Mouse (Mus musculus): ENCODE measurements at regions not wholly inside any gene's neighbourhood (a gene's known extent, or its start where the extent isn't known, plus 50 kb on each side); places are given as distances from the start of the nearest gene placed in this dataset.

GRCm38 (mm10) chr15:10816213-10816621, 101.8 kb upstream of the Rai14 start:
- no peaks in the 10 kb centered on the region for H3K27me3 ChIP-seq (ENCODE audit: insufficient read depth, low read length)
- TF ChIP-seq EP300 (IDR thresholded peaks at IDR 0.05; ENCODE audit: low read depth) (no peak), CTCF (IDR thresholded peaks at IDR 0.05; ENCODE audit: low read depth) (no peak)
- no peak overlapping the region for H3K9ac ChIP-seq (replicated peaks)
- 65% methylated on average over 3 of the region's 3 CpGs for WGBS (ENCODE audit: insufficient replicate concordance)
- H3K9me3 ChIP-seq (ENCODE audit: low read length): no peaks in the 10 kb centered on the region
- H3K4me1 ChIP-seq (ENCODE audit: insufficient read depth): no peaks in the 10 kb centered on the region
- H3K36me3 ChIP-seq (replicated peaks; ENCODE audit: insufficient read depth, low read length): no peaks in the 10 kb centered on the region
- no peak overlapping the region for H3K27ac ChIP-seq (ENCODE audit: low read depth)
- ATAC-seq (no peak), DNase-seq (no peak)
- no peak overlapping the region for H3K4me3 ChIP-seq (ENCODE audit: low read depth, low read length)
- H3K4me2 ChIP-seq (ENCODE audit: low read depth, low read length): no peak overlapping the region

- Histone ChIP-seq H3K36me3 (replicated peaks; ENCODE audit: insufficient read depth, low read length) (no peaks in the 10 kb centered on the region), H3K9ac (replicated peaks) (no peak overlapping the region), H3K4me1 (ENCODE audit: insufficient read depth) (no peaks in the 10 kb centered on the region), H3K4me2 (ENCODE audit: low read depth, low read length) (no peak overlapping the region), H3K27me3 (ENCODE audit: insufficient read depth, low read length) (no peaks in the 10 kb centered on the region), H3K4me3 (ENCODE audit: low read depth, low read length) (no peak overlapping the region), H3K27ac (ENCODE audit: low read depth) (no peak overlapping the region), H3K9me3 (ENCODE audit: low read length) (no peaks in the 10 kb centered on the region)
- ATAC-seq (peak; percentile 55; the same call in 1 of the 2 replicates), DNase-seq (peak; percentile 27)
- TF ChIP-seq EP300 (IDR thresholded peaks at IDR 0.05; ENCODE audit: low read depth) (no peak), CTCF (IDR thresholded peaks at IDR 0.05; ENCODE audit: low read depth) (peak; percentile 3; the same call in 1 of the 2 replicates)
- WGBS (ENCODE audit: insufficient replicate concordance): 35% methylated on average over 6 of the region's 6 CpGs
Measured at GRCm38 (mm10) chr15:10818216-10818615, 103.8 kb upstream of the Rai14 start.

- WGBS (ENCODE audit: insufficient replicate concordance): 47% methylated on average over 1 of the region's 1 CpGs
- Histone ChIP-seq H3K4me1 (ENCODE audit: insufficient read depth) (no peaks in the 10 kb centered on the region), H3K4me3 (ENCODE audit: low read depth, low read length) (no peak overlapping the region), H3K27ac (ENCODE audit: low read depth) (no peak overlapping the region), H3K9me3 (ENCODE audit: low read length) (no peaks in the 10 kb centered on the region), H3K9ac (replicated peaks) (no peak overlapping the region), H3K36me3 (replicated peaks; ENCODE audit: insufficient read depth, low read length) (no peaks in the 10 kb centered on the region), H3K4me2 (ENCODE audit: low read depth, low read length) (no peak overlapping the region), H3K27me3 (ENCODE audit: insufficient read depth, low read length) (no peaks in the 10 kb centered on the region)
- ATAC-seq (no peak), DNase-seq (no peak)
- TF ChIP-seq EP300 (IDR thresholded peaks at IDR 0.05; ENCODE audit: low read depth) (no peak), CTCF (IDR thresholded peaks at IDR 0.05; ENCODE audit: low read depth) (no peak)
Measured at GRCm38 (mm10) chr15:10818706-10819105, 104.3 kb upstream of the Rai14 start.

- no peak for ATAC-seq
- no peak overlapping the region for H3K4me2 ChIP-seq (ENCODE audit: low read depth, low read length)
- no peaks in the 10 kb centered on the region for H3K9me3 ChIP-seq (ENCODE audit: low read length)
- no peaks in the 10 kb centered on the region for H3K27me3 ChIP-seq (ENCODE audit: insufficient read depth, low read length)
- H3K36me3 ChIP-seq (replicated peaks; ENCODE audit: insufficient read depth, low read length): no peaks in the 10 kb centered on the region
- no peak overlapping the region for H3K4me3 ChIP-seq (ENCODE audit: low read depth, low read length)
- no peaks in the 10 kb centered on the region for H3K4me1 ChIP-seq (ENCODE audit: insufficient read depth)
- DNase-seq: no peak
- 72% methylated on average over 5 of the region's 5 CpGs for WGBS (ENCODE audit: insufficient replicate concordance)
- no peak overlapping the region for H3K9ac ChIP-seq (replicated peaks)
- TF ChIP-seq CTCF (IDR thresholded peaks at IDR 0.05; ENCODE audit: low read depth) (no peak), EP300 (IDR thresholded peaks at IDR 0.05; ENCODE audit: low read depth) (no peak)
- no peak overlapping the region for H3K27ac ChIP-seq (ENCODE audit: low read depth)
Measured at GRCm38 (mm10) chr15:10823933-10824332, 109.5 kb upstream of the Rai14 start.

- Histone ChIP-seq H3K4me3 (ENCODE audit: low read depth, low read length) (no peak overlapping the region), H3K36me3 (replicated peaks; ENCODE audit: insufficient read depth, low read length) (no peaks in the 10 kb centered on the region), H3K4me1 (ENCODE audit: insufficient read depth) (peaks cover 7% of the 10 kb centered on the region; the same call in 1 of the 2 replicates), H3K27ac (ENCODE audit: low read depth) (no peak overlapping the region), H3K9ac (replicated peaks) (no peak overlapping the region), H3K4me2 (ENCODE audit: low read depth, low read length) (no peak overlapping the region), H3K27me3 (ENCODE audit: insufficient read depth, low read length) (no peaks in the 10 kb centered on the region), H3K9me3 (ENCODE audit: low read length) (no peaks in the 10 kb centered on the region)
- WGBS (ENCODE audit: insufficient replicate concordance): 72% methylated on average over 5 of the region's 5 CpGs
- no peak for ATAC-seq
- no peak for DNase-seq
- TF ChIP-seq EP300 (IDR thresholded peaks at IDR 0.05; ENCODE audit: low read depth) (no peak), CTCF (IDR thresholded peaks at IDR 0.05; ENCODE audit: low read depth) (no peak)
Measured at GRCm38 (mm10) chr15:10829588-10829987, 115.2 kb upstream of the Rai14 start.

- no peak overlapping the region for H3K27ac ChIP-seq (ENCODE audit: low read depth)
- H3K9ac ChIP-seq (replicated peaks): no peak overlapping the region
- no peak for TF ChIP-seq EP300 (IDR thresholded peaks at IDR 0.05; ENCODE audit: low read depth)
- TF ChIP-seq CTCF (IDR thresholded peaks at IDR 0.05; ENCODE audit: low read depth): no peak
- no peaks in the 10 kb centered on the region for H3K36me3 ChIP-seq (replicated peaks; ENCODE audit: insufficient read depth, low read length)
- no peaks in the 10 kb centered on the region for H3K9me3 ChIP-seq (ENCODE audit: low read length)
- no peaks in the 10 kb centered on the region for H3K27me3 ChIP-seq (ENCODE audit: insufficient read depth, low read length)
- ATAC-seq (no peak), DNase-seq (no peak)
- 69% methylated on average over 5 of the region's 5 CpGs for WGBS (ENCODE audit: insufficient replicate concordance)
- H3K4me3 ChIP-seq (ENCODE audit: low read depth, low read length): no peak overlapping the region
- H3K4me1 ChIP-seq (ENCODE audit: insufficient read depth): peaks cover 7% of the 10 kb centered on the region; the same call in 1 of the 2 replicates
- H3K4me2 ChIP-seq (ENCODE audit: low read depth, low read length): no peak overlapping the region
Measured at GRCm38 (mm10) chr15:10830478-10830877, 116.1 kb upstream of the Rai14 start.

GRCm38 (mm10) chr15:10831106-10831505, 116.7 kb upstream of the Rai14 start:
- H3K36me3 ChIP-seq (replicated peaks; ENCODE audit: insufficient read depth, low read length): no peaks in the 10 kb centered on the region
- no peak overlapping the region for H3K27ac ChIP-seq (ENCODE audit: low read depth)
- no peak overlapping the region for H3K9ac ChIP-seq (replicated peaks)
- no peaks in the 10 kb centered on the region for H3K27me3 ChIP-seq (ENCODE audit: insufficient read depth, low read length)
- 67% methylated on average over 5 of the region's 5 CpGs for WGBS (ENCODE audit: insufficient replicate concordance)
- ATAC-seq: no peak
- no peak overlapping the region for H3K4me2 ChIP-seq (ENCODE audit: low read depth, low read length)
- no peak overlapping the region for H3K4me3 ChIP-seq (ENCODE audit: low read depth, low read length)
- no peak for DNase-seq
- peaks cover 7% of the 10 kb centered on the region; the same call in 1 of the 2 replicates for H3K4me1 ChIP-seq (ENCODE audit: insufficient read depth)
- H3K9me3 ChIP-seq (ENCODE audit: low read length): no peaks in the 10 kb centered on the region
- no peak for TF ChIP-seq EP300 (IDR thresholded peaks at IDR 0.05; ENCODE audit: low read depth)
- TF ChIP-seq CTCF (IDR thresholded peaks at IDR 0.05; ENCODE audit: low read depth): no peak

Data from liver, postnatal 0 days (tissue).